Mouse (Mus musculus) thymus, postnatal 25 days (tissue): ENCODE data around the gene D130043K22Rik.
"Not testable (repeated sequence)": the region's sequence is repeated elsewhere in the genome, so short reads cannot be mapped to it uniquely, and the experiment has no call there.

Source experiments
- DNase-seq: peaks from one replicate; pipeline ENCODE4 v3.0.0; 2022

The D130043K22Rik gene

DNA sequence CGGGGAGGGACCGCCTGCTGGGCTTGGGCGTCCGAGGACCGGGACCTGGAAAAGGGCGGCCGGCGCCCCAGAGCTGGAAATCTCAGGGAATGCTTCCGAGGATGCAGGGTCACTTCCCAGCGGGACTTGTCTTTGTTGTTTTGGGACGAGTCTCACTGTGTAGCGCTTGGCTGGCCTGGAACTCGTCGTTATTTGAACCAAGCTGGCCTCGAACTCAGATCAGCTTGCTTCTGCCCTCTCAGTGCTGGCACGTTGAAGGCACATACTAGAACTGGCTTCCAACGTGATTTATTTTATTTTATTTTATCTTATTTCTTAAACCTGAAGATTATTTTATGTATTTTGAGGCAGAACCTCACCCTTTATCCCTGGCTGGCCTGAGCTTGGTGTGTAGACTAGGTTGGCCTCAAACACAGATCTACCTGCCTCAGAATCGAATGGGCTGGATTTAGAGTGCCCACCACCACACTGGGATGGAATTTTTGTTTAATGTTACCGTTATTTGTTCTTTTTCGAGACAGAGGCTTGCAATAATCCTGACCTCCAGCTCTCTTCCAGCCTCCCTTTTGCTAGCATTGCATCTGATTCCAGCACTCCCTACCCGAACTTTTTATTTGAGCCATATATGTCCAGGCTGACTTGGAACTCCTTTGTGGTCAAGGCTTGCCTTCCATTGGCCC, 12.7 kb upstream of the D130043K22Rik start:
- no peak for DNase-seq

DNA sequence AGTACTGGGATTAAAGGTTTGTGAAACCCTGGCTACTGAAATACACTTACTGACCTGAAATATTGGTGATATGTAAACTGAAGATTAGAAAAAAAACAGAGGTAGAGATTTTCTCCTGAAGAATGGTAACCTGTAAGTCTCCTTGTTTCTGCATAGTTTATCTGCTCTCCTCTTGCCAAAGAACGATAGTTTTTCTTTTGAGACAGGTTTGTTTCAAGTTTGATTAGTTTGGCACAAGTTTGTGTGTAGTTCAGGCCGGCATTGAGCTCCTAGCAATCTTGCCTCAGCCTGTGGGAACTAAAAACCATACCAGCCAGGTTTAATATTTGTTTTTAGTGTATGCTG, 12.2 kb upstream of the D130043K22Rik start:
- DNase-seq: no peak

DNA sequence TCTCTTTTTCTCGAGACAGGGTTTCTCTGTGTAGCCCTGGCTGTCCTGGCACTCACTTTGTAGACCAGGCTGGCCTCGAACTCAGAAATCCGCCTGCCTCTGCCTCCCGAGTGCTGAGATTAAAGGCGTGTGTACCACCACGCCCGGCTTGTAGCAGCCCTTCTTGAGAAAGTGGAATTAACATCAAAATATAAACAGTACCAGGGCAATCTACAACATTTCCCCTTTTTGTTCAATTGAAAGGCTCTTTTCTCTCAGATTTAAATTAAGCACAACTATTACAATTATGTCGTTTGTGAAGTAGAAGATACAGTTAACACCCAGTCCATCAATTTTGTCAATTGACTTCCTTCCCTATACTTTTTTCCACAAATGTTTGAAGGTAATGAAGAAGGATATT, 7.2 kb upstream of the D130043K22Rik start:
- not testable (repeated sequence) for DNase-seq

DNA sequence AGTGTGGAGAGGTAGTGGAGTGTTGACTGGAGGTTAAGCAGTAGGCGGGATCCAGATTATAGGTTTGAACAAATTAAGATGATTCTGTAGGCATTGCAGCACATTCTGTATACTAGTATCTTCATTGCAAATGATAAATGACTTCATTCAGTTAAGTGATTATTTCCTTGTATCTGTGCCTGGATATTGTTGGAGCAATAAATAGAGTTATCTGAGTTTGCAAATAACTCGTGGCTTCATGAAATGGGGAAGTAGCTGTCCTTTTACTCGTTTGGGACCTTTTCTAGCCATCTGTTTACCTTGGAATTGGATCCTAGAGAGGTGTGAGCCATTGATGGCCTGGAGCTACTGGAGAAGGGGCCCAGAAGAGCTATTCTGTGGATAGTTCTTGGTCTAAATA, 5.1 kb upstream of the D130043K22Rik start:
- no peak for DNase-seq

DNA sequence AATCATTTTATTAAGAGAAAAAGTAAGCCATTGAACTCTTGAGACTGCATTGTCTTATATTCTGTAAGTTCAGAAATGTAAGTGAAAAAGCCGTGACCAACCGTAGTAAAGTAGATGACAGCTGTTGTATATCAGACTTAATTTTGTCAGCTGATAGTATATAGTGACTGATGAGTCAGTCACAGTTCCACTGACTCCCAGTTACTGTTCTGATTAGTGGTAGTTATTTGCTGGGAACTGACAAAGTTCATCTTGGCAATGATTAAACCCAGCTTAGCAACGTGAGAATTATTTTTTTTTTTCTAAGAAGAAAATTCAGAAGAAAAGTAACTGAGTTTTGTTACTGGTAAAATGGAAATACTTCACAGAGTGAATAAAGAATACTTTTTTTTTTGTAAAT, 3.2 kb upstream of the D130043K22Rik start:
- no peak for DNase-seq

DNA sequence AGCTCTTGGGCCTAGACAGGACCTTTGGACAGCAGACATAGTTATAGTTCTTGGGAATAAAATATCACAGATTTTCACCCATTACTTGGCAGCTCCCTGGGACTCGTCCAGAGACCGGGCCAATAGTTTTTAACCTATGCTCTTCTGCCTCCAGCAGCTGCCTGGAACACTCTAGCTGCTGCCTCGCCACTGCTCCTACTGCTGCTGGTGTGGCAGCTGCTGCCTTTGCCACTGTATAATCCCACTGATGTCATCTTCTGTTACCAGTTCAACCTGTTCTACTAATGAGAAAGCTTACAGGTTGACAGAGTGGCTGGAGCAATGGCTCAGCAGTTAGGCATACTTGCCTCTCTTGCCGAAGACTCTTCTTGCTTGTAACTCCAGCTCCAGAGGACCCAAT, 4.4 kb downstream of the D130043K22Rik start:
- DNase-seq: no peak

DNA sequence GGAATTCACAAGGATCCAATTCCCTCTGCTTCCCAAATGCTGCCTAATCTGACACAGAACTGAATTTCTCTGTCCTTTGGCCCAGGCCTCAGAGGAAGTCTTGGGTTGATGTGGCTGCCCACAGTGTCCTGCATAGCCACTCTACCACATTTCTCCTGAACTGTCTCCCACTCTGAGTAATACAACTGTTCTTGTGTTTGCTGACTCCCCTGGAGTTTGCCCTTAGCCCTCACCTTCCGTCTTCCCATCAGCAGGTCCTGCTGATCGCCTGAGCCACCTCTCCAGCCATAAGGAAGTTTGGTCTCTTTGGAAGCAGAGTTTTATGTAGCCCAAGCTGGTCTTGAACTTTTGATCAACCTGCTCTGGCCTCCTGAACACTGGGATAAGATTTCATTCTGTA, 7.1 kb downstream of the D130043K22Rik start:
- no peak for DNase-seq

DNA sequence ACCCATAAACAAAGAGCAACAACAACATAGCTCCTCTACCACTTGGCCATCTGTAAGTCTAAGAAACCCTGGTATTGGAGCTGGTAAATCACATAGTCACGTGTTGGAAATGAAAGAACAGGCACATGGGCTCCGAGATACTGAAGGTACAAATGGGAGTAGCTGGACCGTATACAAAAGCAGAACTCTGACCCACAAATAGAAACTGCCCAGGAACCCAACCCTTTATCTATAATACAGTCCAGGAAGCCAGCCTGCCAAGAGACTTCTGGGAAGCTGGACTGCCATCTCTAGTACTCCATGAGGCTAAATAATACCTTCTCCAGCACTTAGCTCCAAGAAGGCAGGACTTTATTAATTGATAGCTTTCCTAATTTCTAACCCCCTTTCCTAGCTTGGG, 7.6 kb downstream of the D130043K22Rik start:
- no peak for DNase-seq

DNA sequence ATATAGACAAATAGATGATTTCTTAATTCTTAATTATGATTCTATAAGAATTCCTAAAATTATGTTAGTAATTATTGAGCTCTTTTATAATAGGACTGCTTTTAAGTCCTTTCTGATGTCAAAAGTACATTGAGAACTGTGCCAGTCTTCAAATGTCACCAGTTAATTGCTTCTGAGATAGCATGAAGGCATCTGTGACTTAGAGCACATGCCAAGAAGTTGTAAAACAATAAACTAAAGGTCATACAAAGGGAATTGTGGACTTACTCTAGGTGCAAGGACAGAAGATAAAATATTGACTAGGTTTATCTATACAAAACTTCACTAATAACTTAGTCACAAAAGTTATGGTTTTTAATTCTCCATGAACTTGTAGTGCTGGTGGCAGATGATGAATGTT, 14.2 kb downstream of the D130043K22Rik start:
- no peak for DNase-seq

DNA sequence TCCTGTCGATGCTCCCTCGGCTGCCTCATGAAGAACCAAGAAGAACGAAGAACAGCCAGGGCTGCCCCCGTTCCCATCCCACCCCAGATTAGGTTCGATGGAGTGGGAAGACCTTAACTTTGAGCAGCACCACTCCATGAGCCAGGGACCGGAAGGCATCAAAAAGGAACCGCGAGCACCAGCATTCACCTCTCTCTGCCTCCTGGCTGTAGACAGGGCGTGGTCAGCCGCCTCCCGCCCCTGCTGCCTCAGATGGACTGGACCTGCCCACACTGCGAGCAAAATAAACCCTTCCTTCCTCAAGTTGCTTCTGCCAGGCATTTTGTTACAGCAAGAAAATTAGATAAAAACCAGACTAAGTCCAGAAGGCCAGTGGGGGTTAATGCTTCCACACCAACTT, 16.1 kb downstream of the D130043K22Rik start:
- no peak for DNase-seq

DNA sequence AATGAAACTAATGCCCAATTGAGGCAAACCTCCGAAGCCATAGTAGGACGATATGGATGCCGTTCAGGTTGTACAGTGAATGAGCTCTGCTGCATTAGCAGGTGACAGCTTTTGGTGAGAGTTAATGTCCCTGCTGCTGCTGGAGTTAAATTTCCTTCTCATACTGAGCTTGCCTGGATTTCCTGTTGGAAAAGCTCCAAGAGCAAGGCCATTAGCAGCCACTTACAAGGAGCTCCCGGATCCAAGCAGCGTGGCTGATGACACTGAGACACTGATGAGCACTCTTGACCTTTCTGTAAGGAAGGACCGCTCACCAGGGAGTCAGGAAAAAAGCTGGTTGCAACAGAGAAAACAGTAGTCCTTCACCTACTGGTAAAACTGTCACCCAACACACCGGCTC, 17.1 kb downstream of the D130043K22Rik start:
- no peak for DNase-seq

DNA sequence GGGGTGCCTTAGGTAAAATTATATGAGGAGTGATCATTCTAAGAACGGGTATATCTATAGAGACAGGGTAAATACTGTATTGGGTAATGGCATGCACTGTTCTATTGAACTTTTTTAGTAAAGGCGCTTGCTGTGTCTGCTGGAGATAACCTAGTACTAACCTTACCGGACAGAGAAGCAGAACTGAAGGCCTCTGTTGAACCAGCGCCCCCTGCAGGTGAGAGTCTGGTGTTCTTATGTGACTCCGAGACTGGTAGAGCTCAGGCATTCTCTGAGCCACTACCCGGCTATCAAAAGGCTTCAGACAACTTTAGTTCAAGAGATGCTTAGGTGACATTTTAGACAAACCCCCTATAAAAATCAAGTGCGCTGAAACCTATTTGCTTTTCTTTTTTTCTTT, 17.6 kb downstream of the D130043K22Rik start:
- DNase-seq: peak; percentile 72

DNA sequence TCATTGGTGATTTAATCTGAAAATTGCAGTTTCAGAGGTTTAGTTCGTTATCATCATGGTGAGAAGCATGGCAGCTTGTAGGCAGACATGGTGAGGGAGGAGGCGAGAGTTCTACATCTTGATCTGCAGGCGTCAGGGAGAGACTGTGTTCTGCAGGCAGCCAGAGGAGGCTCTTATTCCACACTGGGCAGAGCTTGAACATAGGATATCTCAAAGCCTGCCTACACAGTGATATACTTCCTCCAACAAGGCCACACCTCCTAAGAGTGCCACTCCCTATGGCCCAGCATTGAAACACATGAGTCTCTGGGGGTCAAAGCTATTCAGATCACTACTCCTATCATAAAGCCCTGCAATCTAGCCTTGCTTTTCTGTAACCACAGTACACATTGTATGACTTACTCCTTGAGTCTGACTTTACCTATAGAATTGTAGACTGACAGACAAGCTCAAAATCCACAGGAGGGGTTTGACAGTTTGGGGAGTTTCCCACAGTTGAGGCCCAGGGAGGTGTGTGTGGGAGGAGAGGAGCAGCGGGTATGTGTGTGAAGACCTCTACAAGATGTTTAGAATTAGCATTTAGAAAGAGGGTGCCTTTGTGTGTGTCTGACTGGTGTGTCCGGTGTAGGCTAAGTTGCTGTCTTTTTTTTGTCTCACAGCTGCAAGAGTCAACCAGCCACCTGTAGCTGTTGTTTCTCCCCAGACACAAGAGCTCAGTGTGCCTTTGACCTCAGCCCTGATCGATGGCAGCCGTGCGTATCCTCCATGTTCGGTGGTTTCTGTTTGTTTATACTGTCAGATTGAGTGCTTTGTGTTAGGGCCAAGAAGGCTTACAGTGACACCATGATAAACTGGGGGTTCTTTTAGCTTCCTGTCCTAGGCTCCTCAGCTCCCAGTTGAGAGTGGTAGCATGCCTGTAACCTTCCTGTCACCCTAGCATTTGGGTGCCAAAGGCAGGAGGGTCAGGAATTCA, 21.8 kb downstream of the D130043K22Rik start:
- no peak for DNase-seq

DNA sequence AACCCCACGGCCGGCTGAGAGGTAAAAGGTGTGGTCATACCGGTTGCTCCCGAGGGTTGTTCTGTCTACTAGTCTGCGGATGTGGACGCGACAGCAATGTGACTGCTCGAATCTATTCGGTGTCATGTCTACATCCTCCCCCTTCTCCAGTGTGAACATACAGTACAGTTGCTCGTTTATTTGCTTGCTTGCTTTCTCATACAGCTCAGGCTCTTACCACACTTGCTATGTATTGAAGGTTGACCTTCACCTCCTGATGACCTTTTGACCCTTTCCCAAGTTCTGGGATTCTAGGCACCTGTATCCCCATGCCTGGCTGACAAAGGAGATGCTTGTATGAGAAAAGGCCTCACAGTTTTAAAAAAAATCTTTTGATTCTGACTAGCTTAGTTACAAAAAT, 22.9 kb downstream of the D130043K22Rik start:
- DNase-seq: no peak

DNA sequence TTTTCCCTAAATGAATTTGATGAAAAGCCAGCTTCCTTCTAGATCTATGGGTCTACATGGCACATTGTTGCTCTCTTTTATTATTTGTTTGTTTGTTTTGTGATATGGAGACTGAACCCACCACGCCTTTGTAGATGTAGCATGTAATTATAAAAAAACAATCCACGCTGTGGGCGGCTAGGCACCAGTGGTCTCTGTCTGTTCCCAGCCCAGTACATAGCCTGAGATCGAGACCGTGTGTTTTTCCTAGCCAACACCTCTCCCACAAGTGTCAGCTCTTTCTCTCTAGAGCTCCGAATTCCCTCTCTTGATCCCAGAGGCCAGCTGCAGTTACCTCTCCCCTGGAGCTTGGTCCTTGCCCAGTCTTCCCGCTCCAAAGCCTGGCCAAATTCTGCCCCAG, 23.3 kb downstream of the D130043K22Rik start:
- DNase-seq: no peak

DNA sequence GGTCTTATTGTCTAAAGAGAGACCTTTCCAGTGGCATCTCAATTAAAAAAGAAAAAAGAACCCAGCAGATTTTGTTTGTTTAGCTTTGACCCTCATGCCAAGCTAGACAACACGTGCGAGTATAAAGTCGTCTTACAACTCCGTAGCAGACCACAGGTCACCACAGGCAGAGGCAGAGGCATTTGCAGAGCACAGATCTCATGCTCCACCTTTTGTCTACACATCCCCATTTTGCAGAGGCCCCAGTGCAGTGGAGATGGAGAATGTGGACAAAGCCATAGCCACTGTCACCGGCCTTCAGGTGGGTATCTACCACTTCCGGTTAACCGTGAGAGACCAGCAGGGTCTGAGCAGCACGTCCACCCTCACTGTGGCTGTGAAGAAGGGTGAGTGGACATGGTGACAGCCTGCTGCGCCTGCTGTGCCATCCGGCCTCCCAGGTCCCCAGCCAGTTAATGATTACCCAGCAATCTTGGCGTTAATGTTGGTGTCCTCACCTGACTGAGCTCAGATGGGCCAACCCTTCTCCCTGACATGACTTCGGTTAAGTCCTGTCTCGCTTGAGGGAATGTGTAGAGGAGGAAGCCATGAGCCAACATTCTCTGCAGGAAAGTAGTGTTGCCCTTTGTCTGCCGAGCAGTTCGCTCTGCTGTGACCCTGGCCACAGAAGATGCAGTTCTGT, 34.6 kb downstream of the D130043K22Rik start:
- DNase-seq: no peak

DNA sequence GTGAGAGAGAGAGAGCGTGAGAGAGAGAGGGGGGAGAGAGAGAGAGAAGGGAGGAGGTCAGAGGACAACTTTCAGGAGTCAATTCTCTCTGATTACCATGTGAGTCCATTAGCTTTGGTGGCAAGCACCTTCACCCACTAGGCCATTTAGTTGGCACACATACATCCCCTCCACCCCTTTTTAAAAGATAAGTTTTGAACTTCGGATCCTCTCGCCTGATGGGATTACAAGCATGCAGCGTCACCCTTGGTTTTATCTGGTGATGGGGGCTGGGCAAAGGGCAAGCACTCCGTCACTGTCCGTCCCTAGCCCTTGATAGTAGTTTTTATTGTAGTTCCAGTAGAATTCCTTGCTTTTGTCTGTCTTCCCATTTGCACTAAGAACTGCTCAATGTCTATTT, 35.3 kb downstream of the D130043K22Rik start:
- DNase-seq: no peak

DNA sequence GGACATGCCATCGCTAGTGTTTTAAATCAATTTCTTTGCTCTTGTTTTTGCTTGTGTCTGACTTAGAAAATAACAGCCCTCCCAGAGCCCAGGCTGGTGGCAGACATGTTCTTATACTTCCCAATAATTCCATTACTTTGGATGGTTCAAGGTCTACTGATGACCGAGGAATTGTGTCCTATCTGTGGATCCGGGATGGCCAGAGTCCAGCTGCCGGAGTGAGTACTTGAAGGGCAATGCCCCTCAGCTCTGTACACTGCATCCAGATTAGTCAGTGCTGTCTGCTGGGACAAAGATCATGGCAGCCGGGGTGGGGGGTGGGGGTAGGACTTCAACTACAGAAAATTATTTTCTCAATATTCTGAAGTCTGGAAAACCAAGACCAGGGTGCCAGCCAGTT, 35.8 kb downstream of the D130043K22Rik start:
- no peak for DNase-seq

DNA sequence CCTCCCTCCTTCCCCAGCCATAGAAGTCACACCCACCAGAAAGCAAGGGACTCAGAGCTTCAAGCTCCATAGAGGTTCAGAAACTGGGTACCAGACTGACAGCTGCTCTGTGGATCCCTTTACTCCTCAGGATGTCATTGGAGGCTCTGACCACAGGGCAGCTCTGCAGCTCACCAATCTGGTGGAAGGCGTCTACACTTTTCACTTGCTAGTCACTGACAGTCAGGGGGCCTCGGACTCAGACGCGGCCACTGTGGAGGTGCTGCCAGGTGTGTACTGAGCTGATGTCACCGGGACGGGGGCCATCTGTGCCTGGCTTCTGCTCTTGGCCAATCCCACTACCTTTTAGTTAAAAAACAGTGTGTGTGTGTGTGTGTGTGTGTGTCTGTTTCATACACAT, 37.5 kb downstream of the D130043K22Rik start:
- DNase-seq: peak; percentile 20

DNA sequence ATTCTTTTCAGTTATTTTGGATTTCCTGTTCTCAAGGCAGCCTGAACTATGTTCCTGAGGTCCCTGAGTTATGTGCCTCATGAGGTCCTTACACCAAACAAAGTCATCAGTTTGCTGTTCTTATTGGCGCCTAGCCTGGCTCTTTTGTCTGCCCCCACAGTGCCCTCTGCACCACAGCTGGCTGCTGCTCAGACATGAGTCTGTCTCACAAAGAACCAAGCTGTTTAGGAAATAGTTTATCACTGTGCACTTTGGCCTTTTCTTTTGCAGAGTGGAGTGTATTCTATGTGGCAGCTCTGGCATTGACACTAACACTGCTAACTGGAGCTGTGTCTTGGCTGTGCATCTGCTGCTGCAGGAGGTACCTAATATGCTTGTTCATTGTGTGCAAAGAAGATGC, 44.6 kb downstream of the D130043K22Rik start:
- DNase-seq: no peak

DNA sequence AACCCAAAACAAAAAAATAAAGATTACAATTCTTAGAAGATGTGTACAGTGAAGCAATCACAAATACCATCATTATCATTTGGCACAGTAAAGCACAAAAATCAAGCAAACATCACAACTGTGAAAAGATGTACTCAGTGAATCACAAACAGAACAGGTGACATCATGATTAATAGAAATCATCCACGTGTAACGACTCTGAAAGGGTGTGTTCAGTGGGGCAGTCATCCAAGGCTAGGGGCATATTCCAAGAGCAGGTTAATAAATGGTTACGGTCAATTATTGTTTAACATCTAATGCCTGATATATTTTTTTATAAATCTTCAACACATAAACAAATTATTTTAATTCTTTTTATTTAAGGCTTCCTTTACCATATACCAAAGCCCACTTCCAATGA, 47.6 kb downstream of the D130043K22Rik start:
- DNase-seq: no peak

DNA sequence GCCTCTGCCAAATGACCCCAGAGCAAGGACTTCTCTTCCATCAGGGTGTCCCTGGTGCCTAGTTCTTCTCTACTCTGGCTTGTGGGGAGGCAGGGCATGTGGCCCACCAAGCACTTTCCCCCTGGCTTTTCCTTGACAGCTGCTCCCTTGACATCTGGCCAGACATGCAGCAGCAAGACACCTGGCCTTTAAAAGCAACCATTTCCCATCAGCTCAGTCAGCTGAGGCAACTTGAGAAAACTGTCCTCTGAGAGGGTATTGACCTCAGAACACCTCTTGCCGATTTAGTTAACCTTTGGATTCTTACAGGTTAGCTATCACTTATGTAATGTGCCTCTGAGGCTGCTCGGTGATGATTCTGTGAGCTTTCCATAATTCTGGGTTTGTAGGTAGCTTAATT, 48.9 kb downstream of the D130043K22Rik start:
- DNase-seq: no peak

DNA sequence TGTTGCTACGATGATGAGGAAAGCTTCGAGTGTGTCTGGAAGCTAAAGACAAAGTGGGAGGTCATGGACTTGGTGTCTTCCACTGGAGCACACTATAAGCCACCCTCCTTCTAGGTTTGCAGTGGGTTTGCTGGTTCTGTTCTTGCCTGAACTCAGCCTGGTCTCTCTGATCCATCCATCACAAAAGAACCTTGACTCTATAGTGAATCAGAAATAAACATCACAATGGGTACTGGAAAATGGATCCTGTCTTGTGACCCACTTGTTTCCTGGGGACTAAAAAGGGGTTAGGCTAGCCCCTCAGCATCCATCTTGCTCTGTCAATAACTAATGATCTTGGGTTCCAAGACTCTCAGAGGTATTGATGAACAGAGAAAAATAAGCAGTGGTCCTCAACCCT, 57.0 kb downstream of the D130043K22Rik start:
- DNase-seq: no peak

DNA sequence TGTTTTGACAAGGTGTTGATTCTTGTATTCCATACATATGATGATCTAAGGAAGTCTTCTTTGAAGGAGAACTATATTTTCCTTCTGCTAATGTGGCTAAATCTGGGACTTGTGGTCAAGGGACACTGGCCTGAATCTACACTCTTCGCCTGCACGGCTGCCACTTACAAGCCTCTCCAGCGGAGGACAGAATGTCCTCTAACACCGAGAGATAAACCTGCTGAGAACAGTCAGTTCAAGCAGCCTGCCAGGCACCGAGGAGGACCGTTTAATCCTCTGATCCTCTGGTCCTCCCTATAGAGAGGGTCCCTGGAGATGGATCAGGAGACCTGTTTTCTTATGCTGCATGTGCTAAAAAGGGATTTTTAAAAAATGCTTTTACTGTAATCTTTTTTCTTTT, 58.5 kb downstream of the D130043K22Rik start:
- DNase-seq: no peak
